9 mouse cellular contexts compared by ENCODE assay signal in genomic region chr4:156228393-156229024, GRCm38 (mm10). TPM values are rescaled to one million over a fixed set of nuclear protein-coding genes. Genes with fewer than 3 reads are reported as not detected.
DNase-seq lines count a peak whose midpoint lies in the region; ATAC-seq and TF ChIP-seq lines count a peak whose summit lies in the region.
"Had no signal": no experiment of that assay in that cellular context is flagged by ENCODE, and none has a peak within 500 bp of the region (broad histone marks: within the 10 kb centered on the region; RNA-seq: fewer than 3 reads in every experiment).

No protein-coding gene starts in this region.

- H3K4me1 ChIP-seq in heart, embryonic 11.5 days (ENCODE audit: control insufficient read depth, insufficient read depth, low read length), result peaks cover 12% of the 10 kb centered on the region
- peaks cover 0 to 11% of the 10 kb centered on the region in 2 experiments; a peak in 1 of 4 replicates for H3K4me1 ChIP-seq in ES-E14 (ENCODE audit: control insufficient read depth in 2 of 2, insufficient read depth in 2 of 2, low read length in 2 of 2, poor library complexity in 1 of 2)
- peaks cover 6% of the 10 kb centered on the region for H3K4me1 ChIP-seq in forebrain, embryonic 15.5 days
- peaks cover 0 to under 1% of the 10 kb centered on the region in 2 experiments; a peak in 1 of 4 replicates for H3K4me1 ChIP-seq in liver, embryonic 14.5 days (replicated peaks; ENCODE audit: control insufficient read depth in 2 of 2, insufficient read depth in 2 of 2, low read length in 1 of 2)

- H3K9me3 ChIP-seq in heart, embryonic 11.5 days (replicated peaks; ENCODE audit: control insufficient read depth, low read length), result no peaks in the 10 kb centered on the region
- no peaks in the 10 kb centered on the region for H3K9me3 ChIP-seq in ES-E14 (ENCODE audit: control insufficient read depth, insufficient read depth, low read depth, low read length)
- no peaks in the 10 kb centered on the region for H3K9me3 ChIP-seq in forebrain, embryonic 15.5 days
- H3K9me3 ChIP-seq in liver, embryonic 14.5 days (ENCODE audit: control insufficient read depth, low read length), result no peaks in the 10 kb centered on the region

- no peak overlapping the region for H3K27ac ChIP-seq in heart, embryonic 11.5 days (ENCODE audit: low read depth, low read length)
- H3K27ac ChIP-seq in ES-E14 (ENCODE audit: insufficient read depth, low read depth, low read length, poor library complexity, severe bottlenecking), result no peak overlapping the region
- no peak overlapping the region for H3K27ac ChIP-seq in forebrain, embryonic 15.5 days (replicated peaks)
- no peak overlapping the region for H3K27ac ChIP-seq in liver, embryonic 14.5 days
- H3K27ac ChIP-seq: layer of hippocampus, adult 2 months had no signal

- H3K27me3 ChIP-seq in heart, embryonic 11.5 days (ENCODE audit: control insufficient read depth, insufficient read depth, low read length), result no peaks in the 10 kb centered on the region
- no peaks in the 10 kb centered on the region for H3K27me3 ChIP-seq in forebrain, embryonic 15.5 days
- H3K27me3 ChIP-seq in liver, embryonic 14.5 days (ENCODE audit: control insufficient read depth, insufficient read depth, low read length), result no peaks in the 10 kb centered on the region

- H3K36me3 ChIP-seq in heart, embryonic 11.5 days (ENCODE audit: control insufficient read depth, insufficient read depth, low read length), result peaks cover 21% of the 10 kb centered on the region
- H3K36me3 ChIP-seq in ES-E14 (ENCODE audit: control insufficient read depth, insufficient read depth, low read length, poor library complexity, severe bottlenecking), result peaks cover 32% of the 10 kb centered on the region
- H3K36me3 ChIP-seq in forebrain, embryonic 15.5 days, result peaks cover 31% of the 10 kb centered on the region
- H3K36me3 ChIP-seq in liver, embryonic 14.5 days (replicated peaks; ENCODE audit: control insufficient read depth, insufficient read depth, low read depth), result peaks cover 6% of the 10 kb centered on the region

- in situ Hi-C loops in ES-E14 (cut with MboI; ENCODE audit: low sequenced_read_pairs in 2 of 2, unreplicated experiment in 2 of 2), result no loop called here

- TF ChIP-seq CTCF in liver, embryonic 14.5 days (IDR thresholded peaks at IDR 0.05; ENCODE audit: low read depth), result no peak

- TF ChIP-seq EP300 in liver, embryonic 14.5 days (IDR thresholded peaks at IDR 0.05; ENCODE audit: low read depth), result no peak

- DNase-seq in heart, adult 8-10 months (ENCODE audit: low spot score), result no peak
- DNase-seq in ES-E14 (ENCODE audit: low read depth, low spot score), result peak; percentile 61
- no peak for DNase-seq in liver, embryonic 14.5 days (ENCODE audit: low read depth in 3 of 3, low spot score in 3 of 3)
- DNase-seq in urinary bladder, adult 2 months (ENCODE audit: low spot score), result peak; percentile 60
- DNase-seq in retina, embryonic 14.5 days (ENCODE audit: low spot score), result no peak

- H3K4me2 ChIP-seq in heart, embryonic 11.5 days, result peak overlapping the region; percentile 55
- H3K4me2 ChIP-seq in forebrain, embryonic 15.5 days (replicated peaks), result no peak overlapping the region
- H3K4me2 ChIP-seq in liver, embryonic 14.5 days (ENCODE audit: low read depth), result no peak overlapping the region; the same call in 1 of the 2 replicates

- ATAC-seq in heart, embryonic 11.5 days (replicated peaks; ENCODE audit: insufficient number of reproducible peaks, low FRiP score, low TSS enrichment), result peak; percentile 37; the same call in 1 of the 2 replicates
- peak; percentile 36; the same call in 1 of the 2 replicates for ATAC-seq in forebrain, embryonic 15.5 days (replicated peaks)
- ATAC-seq in liver, embryonic 14.5 days (ENCODE audit: insufficient read depth), result peak; percentile 53
- no peak for ATAC-seq in activated CD4-positive, CD25-positive, alpha-beta regulatory T cell, adult 4 months

- peak overlapping the region; percentile 19 for H3K4me3 ChIP-seq in heart, embryonic 11.5 days (ENCODE audit: low read depth, low read length)
- H3K4me3 ChIP-seq in ES-E14 (ENCODE audit: insufficient read depth in 1 of 2, low read depth in 1 of 2, low read length in 2 of 2, poor library complexity in 1 of 2, severe bottlenecking in 1 of 2), result peak overlapping the region; percentile 47 to 61
- no peak overlapping the region for H3K4me3 ChIP-seq in forebrain, embryonic 15.5 days
- no peak overlapping the region for H3K4me3 ChIP-seq in liver, embryonic 14.5 days (ENCODE audit: insufficient read depth in 1 of 2, low read depth in 2 of 2, low read length in 2 of 2)
- H3K4me3 ChIP-seq: layer of hippocampus, adult 2 months had no signal

- H3K9ac ChIP-seq in heart, embryonic 11.5 days (ENCODE audit: low read depth, low read length), result peak overlapping the region; percentile 34; the same call in 1 of the 2 replicates
- H3K9ac ChIP-seq in ES-E14 (ENCODE audit: insufficient read depth, low read depth, low read length, poor library complexity, severe bottlenecking), result peak overlapping the region; percentile 25; the same call in 1 of the 2 replicates
- no peak overlapping the region for H3K9ac ChIP-seq in forebrain, embryonic 15.5 days (replicated peaks)
- H3K9ac ChIP-seq in liver, embryonic 14.5 days (replicated peaks), result no peak overlapping the region

- 18% methylated on average over 12 of the region's 12 CpGs for WGBS in heart, embryonic 11.5 days (ENCODE audit: insufficient replicate concordance)
- WGBS in forebrain, embryonic 15.5 days, result 17% methylated on average over 12 of the region's 12 CpGs
- 45% methylated on average over 12 of the region's 12 CpGs for WGBS in liver, embryonic 14.5 days (ENCODE audit: insufficient replicate concordance)

TF ChIP-seq in ES-E14, 5 proteins besides CTCF, POLR2A, EP300 and RAD21:
- no peak for TF ChIP-seq CHD2 (IDR thresholded peaks at IDR 0.05; ENCODE audit: low read depth, low read length)

RNA-seq across cellular contexts. Expression of gene Plekhn1, which starts 6.1 kb away (rescaled TPM):
- polyA plus RNA-seq in heart, embryonic 11.5 days (2014; fragmentation: Nextera tagmentation; extraction: Ambion mirVana), result 8.7 and 12.2 TPM in 2 replicates
- total RNA-seq in heart, adult 8-10 months (2022), result 10 to 100 TPM in 3 of 4 experiments, 1 to 10 TPM in 1; 9.5 to 11.8 (median 10.9) TPM
- total RNA-seq in ES-E14 (2012; rRNA removed), result 15.2 and 31.2 TPM in 2 replicates
- polyA plus RNA-seq in forebrain, embryonic 15.5 days (2015; fragmentation: Nextera tagmentation; extraction: Ambion mirVana), result 27.3 and 29.0 TPM in 2 replicates
- polyA plus RNA-seq in liver, embryonic 14.5 days (2012; rRNA removed), result 9.9 and 10.8 TPM in 2 replicates
- 2.7 and 5.2 TPM in 2 replicates for polyA plus RNA-seq in liver, embryonic 14.5 days (2014; fragmentation: Nextera tagmentation; extraction: Ambion mirVana)
- 86.6 and 88.2 TPM in 2 replicates for polyA plus RNA-seq in urinary bladder, adult 2 months (2012; rRNA removed)
- 1 to 10 TPM; 5.8 to 6.1 TPM for polyA plus RNA-seq in activated CD4-positive, CD25-positive, alpha-beta regulatory T cell, adult 4 months (2017; shearing (Covaris generic))

RNA-seq across cellular contexts. Expression of gene Noc2l, which starts 7.3 kb away (rescaled TPM):
- 47.8 and 50.4 TPM in 2 replicates for polyA plus RNA-seq in heart, embryonic 11.5 days (2014; fragmentation: Nextera tagmentation; extraction: Ambion mirVana)
- 10 to 100 TPM; 22.1 to 24.5 (median 22.8) TPM for total RNA-seq in heart, adult 8-10 months (2022)
- 108 and 147 TPM in 2 replicates for total RNA-seq in ES-E14 (2012; rRNA removed)
- 61.0 and 61.6 TPM in 2 replicates for polyA plus RNA-seq in forebrain, embryonic 15.5 days (2015; fragmentation: Nextera tagmentation; extraction: Ambion mirVana)
- 62.7 and 68.0 TPM in 2 replicates for polyA plus RNA-seq in liver, embryonic 14.5 days (2012; rRNA removed)
- 40.2 and 50.7 TPM in 2 replicates for polyA plus RNA-seq in liver, embryonic 14.5 days (2014; fragmentation: Nextera tagmentation; extraction: Ambion mirVana)
- polyA plus RNA-seq in urinary bladder, adult 2 months (2012; rRNA removed), result 57.9 and 67.2 TPM in 2 replicates
- polyA plus RNA-seq in activated CD4-positive, CD25-positive, alpha-beta regulatory T cell, adult 4 months (2017; shearing (Covaris generic)), result 10 to 100 TPM; 14.5 to 15.9 TPM

RNA-seq across cellular contexts. Expression of gene Perm1, which starts 12.8 kb away (rescaled TPM):
- polyA plus RNA-seq in heart, embryonic 11.5 days (2014; fragmentation: Nextera tagmentation; extraction: Ambion mirVana), result 0.58 and 0.72 TPM in 2 replicates
- total RNA-seq in heart, adult 8-10 months (2022), result 100 to 1,000 TPM; 327 to 378 (median 333) TPM
- total RNA-seq in ES-E14 (2012; rRNA removed), result 0.16 and 0.18 TPM in 2 replicates
- 1.7 and 2.0 TPM in 2 replicates for polyA plus RNA-seq in forebrain, embryonic 15.5 days (2015; fragmentation: Nextera tagmentation; extraction: Ambion mirVana)
- 0.03 TPM in 2 replicates for polyA plus RNA-seq in liver, embryonic 14.5 days (2012; rRNA removed)
- 0.05 TPM in 1 of 2 replicates, not detected in the other for polyA plus RNA-seq in liver, embryonic 14.5 days (2014; fragmentation: Nextera tagmentation; extraction: Ambion mirVana)
- 0.10 and 0.18 TPM in 2 replicates for polyA plus RNA-seq in urinary bladder, adult 2 months (2012; rRNA removed)
- polyA plus RNA-seq in activated CD4-positive, CD25-positive, alpha-beta regulatory T cell, adult 4 months (2017; shearing (Covaris generic)), result 1 to 10 TPM in 1 of 2 experiments, under 1 TPM in 1; 0.30 to 1.3 TPM

RNA-seq across cellular contexts. Expression of gene AW011738, which starts 25.4 kb away (rescaled TPM):
- 0.70 and 1.0 TPM in 2 replicates for polyA plus RNA-seq in heart, embryonic 11.5 days (2014; fragmentation: Nextera tagmentation; extraction: Ambion mirVana)
- total RNA-seq in heart, adult 8-10 months (2022), result 10 to 100 TPM; 10.1 to 14.4 (median 12.2) TPM
- total RNA-seq in ES-E14 (2012; rRNA removed), result 0.21 and 0.27 TPM in 2 replicates
- polyA plus RNA-seq in forebrain, embryonic 15.5 days (2015; fragmentation: Nextera tagmentation; extraction: Ambion mirVana), result 4.2 and 4.3 TPM in 2 replicates
- 0.49 and 0.66 TPM in 2 replicates for polyA plus RNA-seq in liver, embryonic 14.5 days (2012; rRNA removed)
- polyA plus RNA-seq in liver, embryonic 14.5 days (2014; fragmentation: Nextera tagmentation; extraction: Ambion mirVana), result 0.23 TPM in 1 of 2 replicates, not detected in the other
- polyA plus RNA-seq in urinary bladder, adult 2 months (2012; rRNA removed), result 3.0 and 3.1 TPM in 2 replicates
- polyA plus RNA-seq in activated CD4-positive, CD25-positive, alpha-beta regulatory T cell, adult 4 months (2017; shearing (Covaris generic)), result 1 to 10 TPM; 2.6 to 7.4 TPM

RNA-seq across cellular contexts. Expression of gene Samd11, which starts 26.9 kb away (rescaled TPM):
- polyA plus RNA-seq in heart, embryonic 11.5 days (2014; fragmentation: Nextera tagmentation; extraction: Ambion mirVana), result 4.3 TPM in 2 replicates
- total RNA-seq in heart, adult 8-10 months (2022), result under 1 TPM in 2 of 4 experiments, not detected in 2; 0.22 TPM
- 1.4 and 2.3 TPM in 2 replicates for total RNA-seq in ES-E14 (2012; rRNA removed)
- 1.3 and 1.5 TPM in 2 replicates for polyA plus RNA-seq in forebrain, embryonic 15.5 days (2015; fragmentation: Nextera tagmentation; extraction: Ambion mirVana)
- 56.1 and 56.9 TPM in 2 replicates for polyA plus RNA-seq in liver, embryonic 14.5 days (2012; rRNA removed)
- polyA plus RNA-seq in liver, embryonic 14.5 days (2014; fragmentation: Nextera tagmentation; extraction: Ambion mirVana), result 21.5 and 24.8 TPM in 2 replicates
- 0.21 and 0.22 TPM in 2 replicates for polyA plus RNA-seq in urinary bladder, adult 2 months (2012; rRNA removed)
- polyA plus RNA-seq in activated CD4-positive, CD25-positive, alpha-beta regulatory T cell, adult 4 months (2017; shearing (Covaris generic)), result 1 to 10 TPM; 2.8 to 2.9 TPM

Comparison
In these comparisons a context has a peak if more than half of its experiments do, and no peak if none do; other contexts are left out.
1. H3K4me3 ChIP-seq: peak in heart, embryonic 11.5 days (single experiment) and ES-E14 (2 of 2); none in forebrain, embryonic 15.5 days (single experiment) and liver, embryonic 14.5 days (0 of 2).
2. H3K9ac ChIP-seq: peak in heart, embryonic 11.5 days (single experiment) and ES-E14 (single experiment); none in forebrain, embryonic 15.5 days (single experiment) and liver, embryonic 14.5 days (single experiment).
3. DNase-seq: peak in ES-E14 (single experiment) and urinary bladder, adult 2 months (single experiment); none in heart, adult 8-10 months (single experiment), liver, embryonic 14.5 days (0 of 3) and retina, embryonic 14.5 days (single experiment).